Mouse (Mus musculus) cortical plate, adult 2 months (tissue): ENCODE results near the gene Ntm.

Experiments used
- CTCF ChIP-seq: fragments of 200-500 bp; IDR thresholded peaks from 2 replicates; pipeline ENCODE4 v1.5.1; 2011; ENCODE audit warnings: mild to moderate bottlenecking, control low read depth, low read length; ENCODE audit not compliant: insufficient read depth; ENCODE audit errors: extremely low read depth
- POLR2A ChIP-seq: fragments of 200-500 bp; IDR thresholded peaks from 2 replicates; pipeline ENCODE4 v1.6.1; 2011; ENCODE audit warnings: mild to moderate bottlenecking, low read length, control low read depth; ENCODE audit not compliant: insufficient read depth; ENCODE audit errors: extremely low read depth

GRCm38 (mm10) chr9:29430189-29430588 lies 532.8 kb downstream of the Ntm start:
- TF ChIP-seq CTCF = no peak
- TF ChIP-seq POLR2A = no peak
